Mouse (Mus musculus) layer of hippocampus, adult 11-12 months (tissue): ENCODE measurements around the gene Abca13.

Experiments used
- DNase-seq: peaks from one replicate; pipeline ENCODE4 v3.0.0; 2022; ENCODE audit warnings: low spot score

Gene Abca13

DNA sequence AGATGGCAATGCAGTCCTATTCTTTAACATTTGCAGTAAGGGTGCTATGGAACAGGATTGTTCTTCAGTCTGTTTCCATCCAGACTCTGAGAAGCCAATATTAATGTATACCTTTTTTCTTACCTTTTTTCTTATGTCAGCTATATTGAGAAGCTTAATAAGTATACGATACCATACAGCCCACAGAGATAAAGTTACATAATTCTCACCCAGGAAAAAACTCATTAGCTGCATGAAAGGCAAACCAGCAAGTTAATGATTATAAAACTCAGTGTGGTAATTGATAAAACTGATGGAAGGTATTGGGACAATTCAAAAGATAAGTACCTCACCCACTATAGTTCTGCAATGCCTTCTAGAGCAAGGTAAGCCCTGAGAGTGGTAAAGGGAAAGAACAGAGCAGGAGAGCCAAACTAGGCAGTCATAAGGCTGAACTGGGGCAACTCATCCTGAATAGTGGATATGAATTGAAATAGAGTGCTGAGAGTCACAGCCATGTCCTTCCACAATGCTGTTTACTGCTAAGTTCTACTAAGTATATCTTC is 342.0 kb downstream of the Abca13 start:
- no peak for DNase-seq

DNA sequence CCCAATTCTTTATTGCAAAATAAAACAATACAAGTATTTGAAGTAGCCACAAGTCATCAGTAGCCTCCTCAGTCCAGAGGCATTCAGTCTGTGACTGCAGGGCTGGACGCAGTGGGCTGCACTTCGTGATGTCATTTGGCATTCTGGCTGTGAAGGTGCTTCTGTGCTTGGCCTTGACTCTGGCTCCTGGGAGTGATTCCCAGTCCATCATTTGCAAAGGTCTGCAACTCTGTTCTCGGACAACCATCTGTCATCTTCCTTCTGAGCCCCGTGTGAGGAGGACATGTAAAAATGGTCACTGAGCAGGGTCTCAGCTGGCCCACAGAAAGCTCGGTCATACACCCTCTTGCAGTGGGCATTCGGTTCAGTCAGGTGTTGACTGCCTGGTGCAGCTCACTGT is 345.1 kb downstream of the Abca13 start:
- no peak for DNase-seq

DNA sequence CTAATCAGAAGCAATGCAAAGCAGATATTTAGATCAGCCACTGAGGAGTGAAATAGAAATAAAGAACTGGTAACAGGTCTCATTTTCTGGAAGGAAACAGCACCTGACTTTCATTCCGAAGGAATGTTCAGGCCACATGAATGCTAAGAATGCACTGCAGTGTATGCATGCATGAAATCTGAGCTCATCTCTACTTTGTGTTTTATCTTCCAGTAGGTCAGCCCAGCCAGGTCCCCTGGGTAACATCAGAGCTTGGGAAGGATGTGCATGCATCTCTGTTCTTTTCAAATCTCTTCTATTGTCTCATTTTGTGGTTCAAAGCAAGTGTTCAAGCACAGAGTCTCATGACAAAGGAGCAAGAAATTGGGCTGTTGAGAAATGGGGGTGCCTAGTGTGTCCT is 346.6 kb downstream of the Abca13 start:
- no peak for DNase-seq

- peak; percentile 37 for DNase-seq
Observed at GRCm38 (mm10) chr11:9560026-9560425, 368.3 kb downstream of the Abca13 start.

GRCm38 (mm10) chr11:9568302-9568701 is 376.6 kb downstream of the Abca13 start:
- peak; percentile 62 for DNase-seq

DNA sequence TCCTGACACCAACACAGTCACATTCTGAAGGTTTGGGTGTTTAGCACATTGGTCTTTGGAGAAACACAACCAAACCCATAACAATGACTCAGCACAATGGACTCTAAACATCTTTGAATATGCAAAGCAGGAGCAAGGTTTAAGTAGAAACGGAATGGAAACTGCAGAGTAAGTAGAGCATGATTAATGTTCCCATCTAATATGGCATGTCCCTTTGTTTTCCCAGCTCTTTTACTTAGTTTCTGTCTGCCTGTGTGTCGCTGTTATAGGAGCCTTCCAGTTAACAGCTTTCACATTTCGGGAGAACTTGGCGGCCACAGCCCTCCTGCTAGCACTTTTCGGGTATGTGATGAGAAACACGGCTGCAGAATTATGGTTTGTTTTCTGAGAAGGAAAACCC is 378.6 kb downstream of the Abca13 start:
- no peak for DNase-seq

- no peak for DNase-seq
Observed at GRCm38 (mm10) chr11:9574894-9575293, 383.2 kb downstream of the Abca13 start.

DNA sequence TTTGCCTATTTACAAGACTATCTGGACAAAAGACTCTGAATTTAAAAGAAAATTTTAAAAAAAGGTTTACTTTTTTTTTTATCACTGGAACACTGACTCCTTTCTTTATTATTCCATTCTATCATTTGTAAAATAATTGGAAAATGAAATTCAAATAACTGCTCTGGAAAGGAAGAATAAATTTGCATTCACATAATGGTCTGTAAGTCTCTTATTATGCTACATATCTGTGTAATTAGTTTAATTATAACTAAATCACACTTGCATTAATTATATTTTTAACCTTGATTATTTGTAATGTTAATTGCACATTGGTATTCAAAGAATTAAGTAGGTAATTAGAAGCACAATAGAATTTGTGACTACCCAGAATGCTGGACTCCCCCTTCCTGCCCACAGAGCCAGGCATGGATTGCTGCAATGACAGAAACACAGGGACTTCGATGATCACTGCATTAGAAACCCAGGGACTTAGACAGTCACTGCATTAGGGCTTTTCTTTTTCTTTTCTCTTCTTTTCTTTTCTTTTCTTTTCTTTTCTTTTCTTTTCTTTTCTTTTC is 400.1 kb downstream of the Abca13 start:
- no peak for DNase-seq

DNA sequence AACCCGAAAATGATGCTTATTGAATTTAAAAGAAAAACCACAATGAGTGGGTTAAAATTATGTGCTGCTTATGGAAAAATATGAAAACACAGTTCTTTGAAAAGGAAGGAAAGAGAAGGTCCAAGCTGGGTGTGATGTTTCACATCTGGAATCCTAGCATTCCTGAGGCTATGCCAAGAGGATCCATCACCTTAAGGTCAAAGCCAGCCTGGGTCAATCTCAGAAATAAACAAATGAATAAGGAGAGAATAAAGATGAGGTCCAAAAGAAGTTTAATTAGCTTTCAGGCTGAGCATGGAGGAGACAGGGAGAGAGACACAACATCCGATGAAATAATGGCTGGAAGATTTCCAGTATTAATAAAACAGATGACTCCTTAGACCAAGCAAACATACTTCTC is 405.6 kb downstream of the Abca13 start:
- no peak for DNase-seq

DNA sequence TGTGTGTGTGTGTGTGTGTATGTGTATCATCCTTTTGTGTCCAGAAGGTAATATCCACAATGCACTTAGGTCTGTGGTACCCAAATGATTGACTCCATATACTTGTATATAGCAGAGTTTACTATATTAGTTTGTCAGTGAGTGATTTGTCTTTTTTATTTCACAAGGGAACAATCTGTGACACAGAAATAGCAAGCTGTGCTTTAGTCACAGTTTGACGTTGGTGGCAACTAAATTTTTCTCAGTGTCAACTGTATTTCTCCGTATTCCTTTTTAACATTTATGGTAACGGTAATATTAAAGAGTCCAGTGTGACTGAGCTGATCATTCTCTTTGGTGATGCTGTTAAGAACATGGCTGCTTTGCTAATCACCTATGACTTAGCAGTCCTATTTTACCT is 409.4 kb downstream of the Abca13 start:
- peak; percentile 14 for DNase-seq

- DNase-seq: no peak
Observed at GRCm38 (mm10) chr11:9602137-9602536, 410.4 kb downstream of the Abca13 start.

DNA sequence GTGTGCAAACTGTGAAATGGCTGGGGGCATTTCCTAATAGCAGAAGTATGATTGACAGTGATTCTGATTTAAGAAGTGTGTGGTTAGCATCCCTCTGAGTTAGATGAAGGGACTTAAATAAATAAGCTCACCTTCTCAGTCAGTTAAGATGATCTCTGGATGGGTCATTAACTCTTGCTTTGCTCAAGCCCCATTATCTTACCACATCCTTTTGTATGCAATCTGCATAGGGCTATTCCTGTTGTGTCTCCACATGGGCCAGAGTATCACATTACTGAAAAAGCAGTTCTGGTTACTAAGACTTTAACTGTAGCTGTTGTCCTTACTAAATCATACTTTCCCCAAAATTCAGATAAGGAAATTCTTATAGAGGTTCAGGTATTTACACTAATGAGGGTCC is 416.5 kb downstream of the Abca13 start:
- no peak for DNase-seq

DNA sequence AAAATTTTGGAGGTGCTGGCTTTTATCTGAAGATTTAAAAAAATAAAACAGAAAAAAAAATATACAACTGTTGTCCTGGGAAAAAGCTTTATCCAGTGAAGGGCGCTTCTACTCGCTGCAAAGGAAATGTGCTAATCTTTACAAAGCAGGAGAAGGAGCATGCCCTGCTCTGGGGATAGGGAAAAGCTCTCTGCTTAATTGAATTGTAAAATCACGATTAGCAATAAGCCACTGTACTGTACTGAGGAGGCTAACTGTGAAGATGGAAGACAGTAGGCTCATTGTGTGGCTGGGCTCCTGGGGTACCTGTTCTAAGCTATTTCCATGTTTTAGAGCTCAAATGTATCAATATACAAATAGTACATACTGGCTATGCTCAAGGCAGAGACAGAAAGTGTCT is 417.3 kb downstream of the Abca13 start:
- no peak for DNase-seq

DNA sequence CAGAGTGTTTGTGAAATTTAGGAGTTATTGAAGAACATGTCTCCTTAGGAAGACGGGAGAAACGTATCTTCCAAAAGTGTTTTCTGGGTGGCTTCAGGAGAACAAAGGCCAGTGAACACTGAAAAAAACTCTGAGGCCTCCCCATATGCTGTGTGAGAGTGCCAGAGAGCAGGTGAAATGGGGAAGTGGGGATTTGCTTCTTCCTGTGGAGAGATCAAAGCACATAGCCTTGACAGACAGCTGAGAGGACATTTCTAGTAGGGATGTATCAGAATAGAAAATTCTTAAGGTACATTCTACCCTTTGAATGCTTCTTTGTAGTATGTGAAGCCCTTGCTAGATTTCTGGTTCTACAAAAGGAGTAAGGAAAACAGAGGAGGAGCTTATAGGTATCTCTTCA is 424.4 kb downstream of the Abca13 start:
- no peak for DNase-seq

DNA sequence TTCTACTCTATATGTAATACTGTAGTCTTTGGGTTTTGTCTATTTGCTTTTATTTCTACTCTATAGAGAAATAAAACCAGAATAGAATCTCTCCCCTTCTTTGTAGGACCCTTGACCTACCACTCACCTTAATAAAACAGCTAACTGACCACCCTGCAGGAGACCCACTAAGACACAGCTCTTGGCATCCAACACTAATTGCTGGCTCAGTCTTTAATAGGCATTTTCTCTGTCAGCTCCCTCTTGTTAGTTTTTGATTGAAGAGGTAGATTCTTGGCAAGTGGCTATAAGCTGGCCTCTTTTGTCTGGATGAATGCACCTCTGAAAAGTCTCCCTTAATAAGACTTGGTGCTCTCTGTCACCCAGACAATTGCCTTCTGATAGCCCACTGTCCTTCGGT is 424.9 kb downstream of the Abca13 start:
- no peak for DNase-seq

DNA sequence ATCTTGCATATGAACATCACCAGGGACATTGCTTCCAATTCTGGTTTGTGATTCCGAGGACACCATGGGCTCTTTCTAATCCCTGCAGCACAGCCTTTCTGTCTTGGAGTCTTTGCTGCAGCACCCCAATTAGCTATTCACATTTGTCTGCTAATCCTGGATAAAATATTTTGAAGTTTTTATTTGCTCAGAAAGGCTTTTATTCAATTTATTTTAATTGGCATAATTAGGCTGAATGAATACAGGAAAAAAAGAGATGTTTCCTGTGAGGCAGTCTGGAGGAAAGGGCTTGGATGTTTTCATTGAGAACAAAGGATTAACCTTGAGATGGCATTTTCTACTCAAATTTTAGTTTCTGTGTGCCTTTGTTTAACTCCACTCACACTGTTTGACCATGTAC is 428.2 kb downstream of the Abca13 start:
- DNase-seq: no peak

DNA sequence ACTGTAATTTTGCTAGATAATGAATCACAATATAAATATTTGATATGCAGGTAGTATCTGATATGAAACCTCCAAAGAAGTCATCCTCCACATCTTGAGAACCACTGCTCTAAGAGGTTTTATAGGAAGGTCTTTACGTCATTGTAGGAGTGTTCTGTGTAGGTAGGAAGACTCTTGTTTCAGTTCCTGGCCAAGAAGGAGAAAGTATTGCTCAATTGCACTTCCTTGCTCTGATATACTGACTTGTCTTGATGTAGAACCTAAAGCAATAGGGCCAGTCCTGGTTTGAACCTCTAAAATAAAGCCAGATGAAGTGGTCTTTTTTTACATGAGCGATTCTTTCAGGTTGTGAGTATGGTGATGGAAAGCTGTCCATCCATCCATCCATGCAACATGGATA is 431.1 kb downstream of the Abca13 start:
- DNase-seq: no peak

GRCm38 (mm10) chr11:9624753-9625152 is 433.0 kb downstream of the Abca13 start:
- DNase-seq: no peak

GRCm38 (mm10) chr11:9625812-9626211 is 434.1 kb downstream of the Abca13 start:
- no peak for DNase-seq

GRCm38 (mm10) chr11:9647272-9647671 is 455.5 kb downstream of the Abca13 start:
- DNase-seq: no peak

GRCm38 (mm10) chr11:9647991-9648390 is 456.2 kb downstream of the Abca13 start:
- no peak for DNase-seq

DNA sequence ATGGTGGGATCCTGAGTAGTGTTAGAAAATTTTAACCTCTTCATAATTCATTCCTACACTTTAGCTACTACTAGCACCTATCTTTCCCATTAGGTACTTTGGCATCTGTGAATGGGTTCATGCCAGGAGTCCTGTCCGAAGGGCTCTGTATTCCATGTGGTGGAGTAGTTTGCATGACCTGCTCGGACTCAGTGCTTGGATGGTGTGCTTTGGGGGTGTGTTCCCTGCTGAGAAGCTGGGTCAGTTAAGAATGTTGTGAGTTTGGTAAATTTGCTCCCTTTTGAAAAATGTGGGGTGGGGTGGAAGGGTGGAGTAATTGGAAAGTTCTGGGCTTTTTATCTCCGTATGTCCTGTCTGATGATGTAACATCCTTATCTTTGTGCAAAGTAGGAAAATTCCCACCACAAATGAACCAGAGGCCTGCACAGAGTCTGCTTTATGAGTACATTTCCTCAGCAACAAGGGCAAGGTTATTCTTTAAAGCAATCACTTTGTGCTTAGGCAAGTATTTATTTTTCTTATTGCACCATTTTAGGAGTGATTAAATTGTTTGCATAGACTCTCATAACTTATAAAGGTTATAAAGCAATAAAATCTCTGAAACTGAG is 475.0 kb downstream of the Abca13 start:
- no peak for DNase-seq

GRCm38 (mm10) chr11:9669430-9669829 is 477.7 kb downstream of the Abca13 start:
- no peak for DNase-seq

DNA sequence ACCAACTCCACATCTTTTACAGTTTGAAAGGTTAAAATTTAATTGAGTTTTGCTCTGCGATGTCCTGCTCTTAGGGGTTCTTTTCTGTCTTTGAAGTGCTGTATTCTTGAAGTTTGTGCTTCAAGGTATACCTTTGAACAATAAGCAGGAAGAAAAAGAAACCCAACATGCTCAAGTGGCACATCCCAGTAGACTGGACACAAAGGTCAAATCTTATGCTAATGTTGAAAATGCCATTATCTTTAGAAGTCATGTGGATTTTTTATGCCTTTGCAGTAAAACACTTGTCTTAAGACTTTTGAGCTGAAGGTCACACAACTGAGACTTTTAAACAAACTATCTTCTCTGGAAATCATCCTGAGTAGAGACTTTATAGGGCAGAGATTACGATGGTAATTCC is 493.2 kb downstream of the Abca13 start:
- no peak for DNase-seq
